Mouse (Mus musculus) kidney, embryonic 15.5 days (tissue): ENCODE data around the gene Fcer2a. TPM values are rescaled to one million over a fixed set of nuclear protein-coding genes. Genes with fewer than 3 reads are reported as not detected.
A peak's percentile ranks its signal among the peaks of the same experiment; 100 is the strongest.

ENCODE experiments used
- ATAC-seq: fragments of 200-750 bp; cut with Nextera tagmentation; replicated peaks from 2 replicates; pipeline ENCODE4 v1.8.0; 2017; ENCODE audit warnings: moderate TSS enrichment; ENCODE audit not compliant: low FRiP score
- H3K27ac ChIP-seq: fragments of 300-500 bp; sonication (generic); 2 replicates; pipeline ENCODE4 v1.5.1; 2015; ENCODE audit warnings: mild to moderate bottlenecking, inconsistent platforms
- H3K27me3 ChIP-seq: fragments of 300-500 bp; sonication (generic); 2 replicates; pipeline ENCODE4 v1.6.1; 2015; ENCODE audit warnings: inconsistent platforms
- H3K36me3 ChIP-seq: fragments of 300-500 bp; sonication (generic); 2 replicates; pipeline ENCODE4 v1.6.1; 2015; ENCODE audit warnings: inconsistent platforms
- H3K4me1 ChIP-seq: fragments of 300-500 bp; sonication (generic); 2 replicates; pipeline ENCODE4 v1.6.1; 2015; ENCODE audit warnings: inconsistent platforms
- H3K4me2 ChIP-seq: fragments of 300-500 bp; sonication (generic); 2 replicates; pipeline ENCODE4 v1.6.1; 2015; ENCODE audit warnings: moderate library complexity, mild to moderate bottlenecking, inconsistent platforms
- H3K4me3 ChIP-seq: fragments of 300-500 bp; sonication (generic); replicated peaks from 2 replicates; pipeline ENCODE4 v1.5.1; 2015; ENCODE audit warnings: mild to moderate bottlenecking, inconsistent platforms
- H3K9ac ChIP-seq: fragments of 300-500 bp; sonication (generic); 2 replicates; pipeline ENCODE4 v1.6.1; 2015; ENCODE audit warnings: mild to moderate bottlenecking, inconsistent platforms
- H3K9me3 ChIP-seq: fragments of 300-500 bp; sonication (generic); replicated peaks from 2 replicates; pipeline ENCODE4 v1.6.1; 2016; ENCODE audit warnings: inconsistent platforms
- WGBS: fragments of 180-500 bp; shearing (Covaris S2); methylation state at CpG from one replicate; pipeline ENCODE4 v1.1.7; 2015; ENCODE audit warnings: mixed read lengths; 5-methylcytosine and 5-hydroxymethylcytosine counted together
- polyA plus RNA-seq: library from polyadenylated mRNA; unstranded; fragments of >200 nt; fragmentation: Nextera tagmentation; extraction: Ambion mirVana; gene quantifications from 2 replicates; pipeline ENCODE4 v1.2.1, GENCODE M21; 2015

The Fcer2a gene
- polyA plus RNA-seq = 0.12 and 0.33 TPM in 2 replicates

DNA sequence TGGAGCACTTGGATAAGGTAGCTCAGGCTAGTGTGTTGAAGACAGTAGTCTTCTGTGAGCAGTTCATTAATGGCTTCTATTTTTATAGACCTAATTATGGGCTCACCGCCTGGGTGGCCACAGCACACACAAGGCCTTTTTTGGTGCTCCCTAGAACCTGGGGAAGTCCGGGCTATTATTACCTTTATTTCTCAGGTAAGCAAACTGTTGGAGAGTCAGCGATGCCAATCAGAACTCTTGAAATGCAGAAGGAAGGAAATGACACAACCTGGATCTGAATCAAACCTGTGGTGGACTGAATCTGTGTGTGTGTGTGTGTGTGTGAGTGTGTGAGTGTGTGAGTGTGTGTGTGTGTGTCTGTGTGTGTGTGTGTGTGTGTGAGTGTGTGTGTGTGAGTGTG, at the start of gene Fcer2a:
Gene Fcer2a (minus strand): TSS at position 55 of the 400 bp plus-strand sequence.
- 75% methylated on average over 3 of the region's 3 CpGs for WGBS
- no peaks in the 10 kb centered on the region for H3K27me3 ChIP-seq

DNA sequence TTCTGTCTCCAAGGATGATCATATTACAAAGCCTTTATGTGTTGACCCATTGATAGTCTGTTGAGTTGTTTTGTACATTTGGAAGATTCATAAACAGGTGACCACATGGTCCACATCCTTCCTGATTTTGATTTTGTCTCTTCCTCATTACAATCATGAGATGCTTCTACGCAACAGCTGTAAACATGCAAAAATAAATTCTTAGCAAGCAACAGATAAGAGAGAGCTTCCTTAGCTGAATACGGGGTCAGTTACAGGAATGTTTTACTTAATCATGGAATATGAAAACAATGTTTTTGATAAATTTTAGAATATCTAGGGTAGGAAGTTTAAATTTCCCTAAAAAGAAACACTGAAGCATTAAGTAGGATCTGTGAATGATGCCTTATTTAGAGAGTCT, 43.0 kb upstream of the Fcer2a start:
- Histone ChIP-seq H3K27ac (no peak overlapping the region), H3K4me3 (no peak overlapping the region), H3K4me1 (no peaks in the 10 kb centered on the region), H3K36me3 (no peaks in the 10 kb centered on the region), H3K9me3 (no peaks in the 10 kb centered on the region), H3K9ac (no peak overlapping the region), H3K27me3 (no peaks in the 10 kb centered on the region), H3K4me2 (no peak overlapping the region)
- WGBS = 93% methylated on average over 2 of the region's 2 CpGs
- no peak for ATAC-seq

More for the DNA sequence above, at the start of gene Fcer2a:
- Histone ChIP-seq H3K4me2 (no peak within 1 kb of the TSS), H3K36me3 (no peaks in the 10 kb centered on the region), H3K9ac (no peak within 1 kb of the TSS), H3K4me1 (no peaks in the 10 kb centered on the region), H3K9me3 (no peaks in the 10 kb centered on the region), H3K4me3 (no peak within 1 kb of the TSS), H3K27ac (no peak within 1 kb of the TSS)
- no peak for ATAC-seq

- no peak overlapping the region for H3K4me2 ChIP-seq
- H3K4me3 ChIP-seq = no peak overlapping the region
- no peaks in the 10 kb centered on the region for H3K4me1 ChIP-seq
- no peaks in the 10 kb centered on the region for H3K9me3 ChIP-seq
- no peaks in the 10 kb centered on the region for H3K27me3 ChIP-seq
- no peak overlapping the region for H3K27ac ChIP-seq
- no peaks in the 10 kb centered on the region for H3K36me3 ChIP-seq
- ATAC-seq = no peak
- WGBS = 95% methylated on average over 2 of the region's 2 CpGs
- no peak overlapping the region for H3K9ac ChIP-seq
These were observed 41.6 kb upstream of the Fcer2a start for GRCm38 (mm10) chr8:3735599-3735998.

GRCm38 (mm10) chr8:3734084-3734483, 40.1 kb upstream of the Fcer2a start:
- H3K27me3 ChIP-seq = no peaks in the 10 kb centered on the region
- no peaks in the 10 kb centered on the region for H3K4me1 ChIP-seq
- no peak overlapping the region for H3K9ac ChIP-seq
- no peak overlapping the region for H3K4me3 ChIP-seq
- H3K36me3 ChIP-seq = no peaks in the 10 kb centered on the region
- WGBS = 69% methylated on average over 1 of the region's 1 CpGs
- ATAC-seq = no peak
- H3K27ac ChIP-seq = no peak overlapping the region
- no peak overlapping the region for H3K4me2 ChIP-seq
- H3K9me3 ChIP-seq = no peaks in the 10 kb centered on the region

DNA sequence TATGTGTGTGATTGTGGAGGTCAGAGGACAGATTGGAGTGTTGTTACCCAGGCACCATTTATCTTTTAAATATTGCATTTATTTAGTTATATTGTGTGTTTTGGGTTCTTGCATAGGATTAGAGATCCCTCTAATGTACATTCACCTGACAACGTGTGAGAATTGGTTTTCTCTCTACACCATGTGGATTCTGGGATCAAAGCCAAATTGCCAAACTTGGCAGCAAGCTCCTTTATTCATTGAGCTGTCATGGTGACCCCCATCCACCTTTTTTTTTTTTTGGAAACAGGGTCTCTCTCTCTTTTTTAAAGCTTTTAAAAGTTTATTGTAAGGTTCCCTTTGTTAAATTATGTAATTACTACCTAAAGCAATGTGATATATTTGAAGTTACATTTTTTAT, 27.1 kb upstream of the Fcer2a start:
- Histone ChIP-seq H3K27ac (no peak overlapping the region), H3K4me1 (no peaks in the 10 kb centered on the region), H3K36me3 (no peaks in the 10 kb centered on the region), H3K27me3 (no peaks in the 10 kb centered on the region), H3K9me3 (no peaks in the 10 kb centered on the region), H3K4me3 (no peak overlapping the region), H3K4me2 (no peak overlapping the region), H3K9ac (no peak overlapping the region)
- no peak for ATAC-seq
- WGBS = 45% methylated on average over 1 of the region's 1 CpGs

- Histone ChIP-seq H3K27ac (no peak within 1 kb of the TSS), H3K4me2 (no peak within 1 kb of the TSS), H3K36me3 (no peaks in the 10 kb centered on the region), H3K9ac (no peak within 1 kb of the TSS), H3K9me3 (no peaks in the 10 kb centered on the region), H3K4me3 (no peak within 1 kb of the TSS), H3K4me1 (no peaks in the 10 kb centered on the region), H3K27me3 (no peaks in the 10 kb centered on the region)
- no peak for ATAC-seq
- WGBS = 69% methylated on average over 5 of the region's 5 CpGs
These were observed 26.6 kb upstream of the Fcer2a start, which contains the start of gene Clec4g for GRCm38 (mm10) chr8:3720551-3720950. Gene Clec4g, minus strand, starts transcription at chr8:3720651.

DNA sequence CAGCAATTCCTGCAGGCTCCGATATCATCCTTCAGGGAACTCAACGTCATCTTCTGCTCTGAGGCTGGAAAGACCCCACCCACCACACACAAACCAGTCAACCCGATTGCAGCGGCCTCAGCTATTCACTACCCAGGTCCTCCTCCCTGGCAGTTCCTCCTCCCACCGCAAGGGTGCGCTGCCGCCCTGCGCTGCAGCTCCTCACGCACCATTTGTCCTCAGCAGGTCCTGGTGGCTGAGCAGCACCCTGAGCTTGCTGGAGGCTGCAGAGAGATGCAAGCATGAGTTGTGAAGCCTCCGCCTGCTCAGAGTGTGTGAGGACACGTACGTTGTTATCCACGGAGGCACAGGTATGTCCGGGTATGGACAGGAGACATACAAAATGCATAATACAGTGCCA, 24.6 kb upstream of the Fcer2a start:
- H3K27ac ChIP-seq = no peak overlapping the region
- no peak overlapping the region for H3K4me2 ChIP-seq
- peak; percentile 77 for ATAC-seq
- H3K4me3 ChIP-seq = no peak overlapping the region
- H3K4me1 ChIP-seq = no peaks in the 10 kb centered on the region
- H3K27me3 ChIP-seq = no peaks in the 10 kb centered on the region
- no peaks in the 10 kb centered on the region for H3K9me3 ChIP-seq
- H3K36me3 ChIP-seq = no peaks in the 10 kb centered on the region
- 17% methylated on average over 14 of the region's 14 CpGs for WGBS
- H3K9ac ChIP-seq = no peak overlapping the region

DNA sequence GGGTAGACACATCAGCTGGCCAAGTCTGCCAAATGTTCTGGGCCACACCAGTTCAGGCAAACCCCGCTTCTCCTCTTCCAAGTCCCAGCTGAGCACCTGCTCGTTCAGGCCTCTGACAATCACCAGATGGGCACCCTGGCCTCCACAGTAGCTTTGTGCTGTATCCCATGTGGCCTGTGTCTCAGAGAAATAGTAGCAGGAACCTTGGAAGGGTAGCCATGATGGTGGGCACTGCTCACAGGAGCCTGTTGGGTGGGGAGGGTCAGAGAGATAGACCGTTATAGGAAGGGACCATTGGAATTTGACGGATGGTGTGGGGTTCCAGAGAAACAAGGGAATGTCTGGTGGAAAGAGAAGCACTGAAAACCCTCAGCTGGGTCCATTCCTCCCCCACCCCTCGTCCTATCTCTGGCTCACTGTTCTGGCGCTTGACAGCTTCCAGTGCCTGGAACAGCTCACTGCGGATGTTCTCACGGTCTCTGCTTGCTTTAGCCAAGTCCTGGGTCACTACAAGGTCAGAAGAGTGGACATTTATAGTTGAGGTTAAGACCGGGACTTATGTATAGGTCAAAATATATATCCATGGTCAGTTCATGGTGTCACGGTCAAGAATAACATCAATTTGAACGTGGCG, 23.5 kb upstream of the Fcer2a start:
- Histone ChIP-seq H3K4me1 (no peaks in the 10 kb centered on the region), H3K36me3 (no peaks in the 10 kb centered on the region), H3K9me3 (no peaks in the 10 kb centered on the region), H3K9ac (no peak overlapping the region), H3K4me3 (no peak overlapping the region), H3K27ac (no peak overlapping the region), H3K4me2 (no peak overlapping the region), H3K27me3 (no peaks in the 10 kb centered on the region)
- 0 out of 2 replicates have a peak, but pooled peaks have one; percentile 22 for ATAC-seq
- 54% methylated on average over 12 of the region's 12 CpGs for WGBS

DNA sequence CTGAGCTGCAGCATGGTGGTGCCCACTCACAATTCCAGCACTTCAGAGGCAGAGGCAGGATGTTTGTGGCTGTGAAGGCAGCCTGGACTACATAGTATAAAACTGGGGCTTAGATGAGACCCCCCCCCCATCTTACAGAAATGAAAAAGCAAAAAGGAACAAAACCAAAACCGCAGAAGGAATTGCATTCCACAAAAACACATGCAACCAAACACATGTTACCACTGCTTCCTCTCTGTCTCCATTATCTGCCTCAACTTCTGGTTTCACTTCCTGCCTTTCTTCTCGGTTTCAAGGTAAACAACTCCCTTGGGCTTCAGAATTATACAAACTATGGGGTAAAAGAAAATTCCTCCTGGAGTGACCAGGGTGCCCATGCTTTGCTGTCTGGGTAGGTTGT, 17.7 kb upstream of the Fcer2a start:
- Histone ChIP-seq H3K27me3 (no peaks in the 10 kb centered on the region), H3K9ac (no peak overlapping the region), H3K4me2 (no peak overlapping the region), H3K27ac (no peak overlapping the region), H3K4me1 (no peaks in the 10 kb centered on the region), H3K4me3 (no peak overlapping the region), H3K9me3 (no peaks in the 10 kb centered on the region), H3K36me3 (no peaks in the 10 kb centered on the region)
- WGBS = 69% methylated on average over 2 of the region's 2 CpGs
- ATAC-seq = no peak

GRCm38 (mm10) chr8:3710312-3710711, 16.3 kb upstream of the Fcer2a start:
- H3K36me3 ChIP-seq = no peaks in the 10 kb centered on the region
- no peaks in the 10 kb centered on the region for H3K27me3 ChIP-seq
- no peak overlapping the region for H3K27ac ChIP-seq
- 76% methylated on average over 3 of the region's 3 CpGs for WGBS
- no peak for ATAC-seq
- H3K9ac ChIP-seq = no peak overlapping the region
- H3K4me1 ChIP-seq = no peaks in the 10 kb centered on the region
- no peak overlapping the region for H3K4me3 ChIP-seq
- H3K4me2 ChIP-seq = no peak overlapping the region
- H3K9me3 ChIP-seq = no peaks in the 10 kb centered on the region

DNA sequence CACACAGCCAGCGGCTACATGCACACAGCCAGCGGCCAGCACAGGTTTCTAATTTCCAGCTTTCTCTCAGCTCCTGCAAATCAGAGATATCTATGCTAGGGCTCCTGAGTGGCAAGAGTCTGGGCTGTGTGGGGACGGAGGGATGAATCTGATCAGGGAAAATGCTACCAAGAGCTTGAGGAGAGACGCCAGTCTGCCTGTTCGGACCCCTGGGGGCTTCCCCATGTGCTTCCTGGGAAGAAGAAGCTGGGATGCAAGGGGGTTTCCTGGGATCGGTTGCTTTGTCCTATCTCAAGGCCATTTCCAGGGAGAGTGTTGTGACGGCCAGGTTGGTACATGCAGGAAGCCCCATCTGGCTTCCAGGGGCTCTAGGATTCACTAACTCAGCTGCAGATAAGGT, 13.6 kb upstream of the Fcer2a start:
- no peak overlapping the region for H3K9ac ChIP-seq
- no peaks in the 10 kb centered on the region for H3K4me1 ChIP-seq
- H3K4me3 ChIP-seq = no peak overlapping the region
- H3K27me3 ChIP-seq = no peaks in the 10 kb centered on the region
- no peak for ATAC-seq
- WGBS = 77% methylated on average over 7 of the region's 7 CpGs
- no peak overlapping the region for H3K27ac ChIP-seq
- no peak overlapping the region for H3K4me2 ChIP-seq
- H3K36me3 ChIP-seq = no peaks in the 10 kb centered on the region
- no peaks in the 10 kb centered on the region for H3K9me3 ChIP-seq

- Histone ChIP-seq H3K27ac (no peak overlapping the region), H3K9ac (no peak overlapping the region), H3K4me3 (no peak overlapping the region), H3K4me2 (no peak overlapping the region), H3K36me3 (no peaks in the 10 kb centered on the region), H3K4me1 (no peaks in the 10 kb centered on the region), H3K27me3 (no peaks in the 10 kb centered on the region), H3K9me3 (no peaks in the 10 kb centered on the region)
- ATAC-seq = no peak
- 45% methylated on average over 4 of the region's 4 CpGs for WGBS
These were observed 11.7 kb upstream of the Fcer2a start for GRCm38 (mm10) chr8:3705711-3706110.

DNA sequence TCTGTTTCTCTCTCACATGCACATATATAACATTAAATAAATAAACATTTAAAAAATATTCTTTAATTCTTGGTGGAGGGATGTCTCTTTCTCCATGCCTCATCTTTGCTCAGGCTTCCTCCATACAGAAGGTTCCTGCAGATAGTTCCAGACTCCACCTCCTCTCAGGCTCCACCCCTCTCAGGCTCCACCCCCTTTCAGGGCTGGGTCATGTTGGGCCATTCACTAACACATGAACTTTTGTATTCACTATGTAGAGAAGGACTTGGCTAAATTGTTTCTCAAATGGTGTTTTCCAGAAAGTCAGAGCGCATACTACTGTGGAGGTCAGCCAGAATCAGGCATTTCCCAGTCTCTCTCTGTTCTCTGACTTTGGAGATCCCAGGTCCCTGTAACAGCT, 7.5 kb upstream of the Fcer2a start:
- H3K36me3 ChIP-seq = no peaks in the 10 kb centered on the region
- 93% methylated on average over 1 of the region's 1 CpGs for WGBS

More for the DNA sequence above, 7.5 kb upstream of the Fcer2a start:
- no peak overlapping the region for H3K27ac ChIP-seq
- no peak overlapping the region for H3K4me3 ChIP-seq
- H3K9ac ChIP-seq = no peak overlapping the region
- H3K27me3 ChIP-seq = no peaks in the 10 kb centered on the region
- H3K9me3 ChIP-seq = no peaks in the 10 kb centered on the region
- no peaks in the 10 kb centered on the region for H3K4me1 ChIP-seq
- no peak for ATAC-seq
- H3K4me2 ChIP-seq = no peak overlapping the region
